Mouse (Mus musculus) kidney, postnatal 14 days (tissue): ENCODE measurements around the gene Tmem251.

Experiments
- DNase-seq: peaks from one replicate; pipeline ENCODE4 v3.0.0; 2022; ENCODE audit warnings: mixed read lengths

The Tmem251 gene

DNA sequence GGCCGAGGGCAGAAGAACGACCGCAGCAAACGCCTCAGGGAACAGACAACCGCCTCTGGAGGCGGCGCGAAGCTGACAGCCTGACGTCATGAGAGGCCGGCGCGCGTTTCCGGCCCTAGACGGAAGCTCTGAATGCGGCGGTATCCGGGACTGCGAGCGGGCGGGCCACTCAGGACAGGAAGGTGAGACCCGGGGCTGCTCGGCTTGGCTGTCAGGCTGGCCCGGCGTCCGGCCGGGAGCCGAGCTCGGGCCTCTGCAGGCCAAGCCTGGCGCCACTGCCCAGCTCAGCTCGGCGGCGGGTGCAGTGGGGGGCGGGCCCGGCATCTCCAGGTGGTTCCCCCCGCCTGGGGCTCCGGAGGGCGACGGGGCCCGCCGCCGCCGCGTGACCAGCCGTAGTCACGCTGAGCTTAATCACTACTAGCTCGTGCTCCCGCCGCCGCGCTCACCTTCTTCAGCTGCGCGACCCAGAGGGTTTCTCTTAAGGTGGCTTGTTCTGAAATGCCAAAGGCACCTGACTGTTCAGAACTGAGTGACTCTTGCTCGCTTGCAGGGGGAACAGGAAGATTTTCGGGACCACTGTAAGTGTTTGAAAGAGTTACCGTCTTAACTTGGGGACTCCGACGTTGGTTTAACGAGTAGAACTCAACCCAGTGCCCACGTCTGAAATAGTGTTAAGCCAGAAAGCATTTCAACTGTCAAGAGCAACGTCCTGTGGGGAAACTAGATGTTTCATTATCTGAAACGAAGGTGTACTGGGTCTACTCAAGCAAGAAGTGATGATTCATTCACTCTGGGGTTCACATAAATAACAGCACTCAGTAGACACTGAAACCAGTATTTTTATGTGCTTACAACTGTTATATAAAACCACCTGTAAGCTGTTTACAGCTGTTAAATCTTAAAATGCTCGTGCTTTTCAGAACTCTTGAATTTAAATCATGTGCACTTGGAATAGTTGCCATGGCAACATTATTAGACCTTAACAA is at the start of gene Tmem251, which contains the start of gene Moap1:
Gene Tmem251, plus strand, starts transcription at position 174 of the 986 bp plus-strand sequence.
Gene Moap1, minus strand, starts transcription at position 73 of the 986 bp plus-strand sequence.
- DNase-seq = peak; percentile 94

DNA sequence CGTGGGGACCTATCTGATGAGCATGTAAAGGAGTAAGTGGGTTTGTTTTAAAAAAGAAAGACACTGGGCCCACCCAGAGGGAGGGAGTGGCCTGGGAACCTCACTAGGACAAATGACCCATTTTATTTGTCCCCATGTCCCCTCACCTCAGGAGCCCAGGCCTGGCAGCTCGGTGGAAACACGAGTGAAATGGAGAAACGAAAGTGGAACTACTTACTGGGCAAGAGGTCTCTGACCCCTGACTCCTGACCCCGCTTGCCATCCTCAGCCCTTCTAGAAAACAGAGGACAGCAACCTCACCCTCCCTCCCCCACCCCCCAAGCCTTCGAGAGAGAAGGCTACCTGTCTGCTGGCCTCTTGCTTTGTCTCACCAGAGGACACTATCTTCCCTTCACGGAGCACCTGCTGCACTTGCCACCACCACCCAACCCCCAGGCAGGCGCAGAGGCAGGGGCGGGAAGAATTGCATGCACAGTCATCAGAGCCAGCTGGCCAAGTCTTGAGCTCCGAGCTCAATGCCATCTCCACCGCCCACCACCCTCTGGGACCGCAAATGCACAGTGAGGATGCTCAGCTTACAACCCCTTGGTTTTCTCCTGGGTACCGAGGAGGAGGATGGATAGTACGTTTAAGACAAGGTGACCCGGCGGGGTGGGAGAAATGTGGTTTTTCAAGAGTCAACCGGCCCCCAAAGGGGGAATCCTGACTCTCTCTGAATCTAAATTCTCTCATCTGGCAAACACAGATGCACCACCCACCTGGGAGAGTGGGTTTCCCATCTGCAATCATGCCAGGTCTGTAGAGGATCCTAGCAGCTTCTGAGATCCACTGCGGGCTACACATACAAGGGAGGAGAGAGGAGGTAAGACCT is 48.0 kb upstream of the Tmem251 start:
- DNase-seq = no peak

DNA sequence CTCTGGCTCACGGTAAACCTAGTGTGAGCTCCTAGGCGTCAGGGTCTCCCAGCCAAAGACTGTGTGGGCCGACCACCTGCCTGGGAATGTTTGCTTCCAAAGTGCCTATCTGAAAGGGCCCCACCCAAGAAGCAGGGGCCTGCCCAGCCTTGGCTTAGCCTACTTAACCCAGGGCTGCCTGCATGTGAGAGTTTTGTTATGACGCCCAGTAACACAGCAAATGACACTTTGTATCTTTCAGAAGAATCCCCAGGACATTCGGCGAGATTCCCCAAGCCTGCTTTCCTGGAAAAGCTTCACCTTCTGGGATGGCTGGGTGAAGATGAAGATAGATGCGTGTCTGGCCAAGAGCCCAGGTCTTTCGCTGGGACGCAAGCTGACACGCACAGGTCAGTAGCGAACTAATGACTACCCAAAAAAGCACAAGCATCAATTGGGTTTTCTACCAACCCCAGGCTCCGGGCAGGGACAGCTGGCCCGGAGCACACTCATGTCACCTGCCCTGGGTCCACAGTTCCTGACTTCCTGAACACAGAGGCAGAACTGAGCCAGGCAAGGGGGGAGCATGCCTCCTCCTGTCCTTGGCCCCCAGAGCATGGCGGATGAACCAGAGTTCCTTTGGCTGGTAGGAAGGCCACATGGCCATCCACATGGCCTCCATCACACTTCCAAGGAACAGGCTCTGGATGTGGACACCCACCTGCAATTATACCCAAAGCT is 46.8 kb upstream of the Tmem251 start:
- DNase-seq = no peak

DNA sequence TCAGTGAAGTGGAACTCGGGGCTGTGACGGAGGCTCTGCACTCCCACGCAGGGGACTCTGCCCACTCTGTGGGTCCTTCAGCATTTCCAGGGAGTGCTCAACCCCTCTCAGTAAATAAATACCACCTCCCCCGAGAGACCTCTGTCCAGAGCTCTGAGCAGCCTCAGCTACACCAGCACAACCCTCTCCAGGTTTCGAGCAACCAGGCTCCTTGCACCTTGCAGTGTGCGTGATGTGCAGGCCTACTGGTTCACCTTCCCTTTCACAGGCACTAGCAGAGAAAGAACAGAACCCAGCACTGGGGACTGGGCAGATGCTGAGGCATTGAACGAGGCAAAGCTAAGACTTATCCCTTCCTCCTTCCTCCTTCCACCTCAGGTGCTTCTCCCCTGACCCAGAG is 46.2 kb upstream of the Tmem251 start:
- DNase-seq = no peak

DNA sequence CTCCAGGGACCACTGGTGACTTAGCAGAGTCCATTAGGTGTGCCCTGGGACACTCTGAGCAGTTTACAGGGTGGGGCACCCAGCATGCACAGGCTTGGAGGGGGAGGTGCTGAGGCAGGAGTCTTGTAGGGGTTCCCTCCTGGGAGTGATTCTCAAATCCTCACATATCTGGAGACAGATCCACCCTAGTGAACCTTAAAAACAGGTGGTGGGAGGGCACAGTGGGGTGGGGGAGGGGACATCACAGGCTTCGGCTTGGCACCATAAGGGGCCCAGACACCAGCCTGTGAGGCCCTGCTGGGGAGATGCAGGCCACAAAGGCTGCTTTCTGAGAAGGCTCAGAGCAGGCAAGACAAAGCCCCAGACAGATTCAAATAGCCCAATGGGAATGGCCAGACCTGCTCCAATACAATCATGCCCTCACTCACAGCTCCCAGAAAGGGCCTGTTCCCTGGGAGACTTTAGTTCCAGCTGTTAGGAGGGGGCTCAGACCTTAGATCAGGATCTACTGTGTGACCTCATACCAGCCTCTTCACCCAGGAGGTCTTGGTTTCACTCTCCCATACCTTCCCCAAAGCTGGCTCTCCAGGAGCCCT is 45.4 kb upstream of the Tmem251 start:
- DNase-seq = no peak

DNA sequence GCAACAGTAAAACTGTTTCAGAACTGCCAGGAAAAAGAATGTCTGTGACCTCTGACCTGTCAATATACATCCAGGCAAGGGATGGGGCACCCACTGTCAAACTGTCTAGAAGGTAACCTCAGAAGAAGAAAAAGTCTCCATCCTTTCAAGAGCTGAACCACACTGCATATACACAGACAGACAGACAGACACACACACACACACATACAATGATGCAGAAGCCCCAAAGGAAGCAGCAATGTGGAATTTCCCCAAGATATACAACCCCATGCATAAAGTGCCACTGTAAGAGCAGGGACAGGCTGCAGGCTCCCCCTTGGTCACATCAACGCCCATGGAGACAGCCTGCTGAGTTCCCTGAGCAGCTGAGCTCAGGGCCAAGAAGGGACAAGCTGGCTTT is 44.4 kb upstream of the Tmem251 start:
- DNase-seq = no peak

DNA sequence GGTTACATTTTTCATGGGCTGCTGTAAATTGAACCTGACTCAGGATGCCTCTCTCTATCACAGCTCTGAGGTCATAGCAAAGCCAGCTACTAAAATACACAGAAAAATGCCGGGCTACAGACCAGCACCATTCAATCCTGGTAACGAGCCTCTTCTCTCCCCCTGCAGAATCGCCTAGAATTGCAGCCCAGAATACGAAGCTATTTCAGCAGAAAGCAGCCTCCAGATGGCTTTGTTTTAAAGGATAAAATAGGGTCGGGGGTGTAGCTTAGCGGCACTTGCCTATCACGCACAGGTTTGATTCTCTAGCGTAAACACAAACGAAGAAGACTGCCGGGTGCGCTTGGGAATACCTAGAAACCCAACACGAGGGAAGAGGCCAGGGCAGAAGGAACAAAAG is 43.1 kb upstream of the Tmem251 start:
- no peak for DNase-seq

DNA sequence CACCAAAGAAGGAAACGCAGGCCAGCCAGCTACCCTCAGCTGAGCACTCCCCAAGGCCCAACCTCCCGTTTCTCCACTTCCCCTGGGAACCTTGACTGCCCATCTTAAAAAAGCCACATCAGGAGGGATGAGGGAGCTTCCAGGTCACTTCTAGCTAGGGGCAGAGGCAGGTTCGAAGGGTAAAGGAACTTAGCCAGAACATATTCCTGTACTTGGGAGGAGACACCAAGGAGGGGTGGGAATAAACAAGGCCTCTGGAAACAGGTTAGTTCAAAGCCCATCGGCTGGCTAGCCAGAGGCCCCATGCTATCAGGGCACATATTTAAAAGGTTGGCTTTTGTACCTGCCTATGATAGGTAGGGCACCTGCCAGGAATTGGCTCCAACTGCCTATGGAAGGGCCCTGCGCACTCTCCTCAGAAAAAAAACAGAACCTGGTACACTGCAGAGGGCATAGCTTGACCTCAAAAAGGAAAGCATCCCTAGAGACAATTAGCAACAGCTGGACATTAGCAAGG is 41.8 kb upstream of the Tmem251 start:
- DNase-seq = no peak

DNA sequence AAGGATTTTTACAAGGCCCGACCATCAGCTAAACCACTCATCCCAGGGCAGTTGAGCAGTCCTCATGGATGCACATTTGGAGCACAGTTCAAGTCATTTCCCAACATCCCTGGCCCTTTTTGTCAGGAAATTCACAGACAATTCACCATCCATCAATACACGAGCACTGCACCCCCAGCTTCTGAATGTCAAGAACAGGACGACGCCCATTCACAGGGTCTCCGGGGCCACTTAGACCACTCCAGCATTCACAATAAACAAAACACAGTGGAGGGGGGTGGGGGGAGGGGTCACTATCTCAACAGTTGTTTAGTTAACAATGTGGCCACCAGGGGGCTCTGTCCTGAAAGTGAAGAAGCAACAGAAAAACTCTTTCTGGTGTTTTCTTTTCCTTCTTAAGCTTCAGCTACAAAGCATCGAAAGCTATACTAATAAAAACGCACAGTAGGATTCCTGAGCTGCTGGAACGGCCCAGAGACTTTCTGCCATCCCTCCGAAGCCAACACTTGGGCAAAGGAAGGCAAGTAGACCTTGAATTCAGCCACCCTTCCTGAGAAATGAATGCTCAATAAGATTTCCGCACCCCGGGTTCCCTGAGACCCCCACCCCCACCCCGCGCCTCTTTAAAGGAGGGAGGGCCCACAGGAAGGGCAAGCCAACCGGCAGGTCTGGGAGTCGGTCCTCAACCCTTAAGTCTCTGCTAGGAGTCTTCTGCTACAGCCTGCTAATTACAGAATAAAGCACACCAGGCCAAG is 41.0 kb upstream of the Tmem251 start:
- peak; percentile 86 for DNase-seq

DNA sequence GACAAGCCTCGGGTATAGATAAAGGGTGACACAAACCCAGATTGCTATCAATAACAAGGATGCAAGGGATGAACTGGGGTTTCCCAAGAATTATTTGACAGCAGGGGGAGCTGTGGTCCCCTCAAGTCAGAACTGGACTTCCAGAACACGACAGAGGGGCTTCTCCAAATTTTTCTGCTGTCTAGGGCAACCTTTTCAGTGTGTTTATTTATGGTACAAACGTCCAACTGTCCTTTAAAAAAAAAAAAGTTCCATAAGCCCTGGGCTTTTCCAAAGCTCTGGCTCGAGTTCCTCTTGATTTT is 40.5 kb upstream of the Tmem251 start:
- peak; percentile 41 for DNase-seq

DNA sequence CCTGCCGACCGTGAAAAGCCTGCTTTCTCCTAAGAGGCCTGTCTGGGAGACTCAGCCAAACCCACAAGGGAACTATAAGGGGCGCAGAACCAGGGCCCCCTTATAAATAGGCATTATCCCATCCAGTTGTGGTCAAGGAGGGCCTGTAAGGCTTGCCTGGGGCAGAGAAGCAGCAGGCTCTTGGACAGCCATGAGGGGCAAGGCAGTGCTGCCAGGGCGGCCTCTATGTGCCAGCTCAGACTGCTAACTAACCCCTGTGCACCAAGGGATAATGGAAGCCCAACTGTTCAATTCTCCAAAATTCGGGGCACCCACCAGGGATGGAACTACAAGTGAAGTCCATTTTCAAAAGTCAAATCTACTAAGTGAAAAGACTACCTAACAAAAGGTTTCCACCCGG is 40.1 kb upstream of the Tmem251 start:
- no peak for DNase-seq

DNA sequence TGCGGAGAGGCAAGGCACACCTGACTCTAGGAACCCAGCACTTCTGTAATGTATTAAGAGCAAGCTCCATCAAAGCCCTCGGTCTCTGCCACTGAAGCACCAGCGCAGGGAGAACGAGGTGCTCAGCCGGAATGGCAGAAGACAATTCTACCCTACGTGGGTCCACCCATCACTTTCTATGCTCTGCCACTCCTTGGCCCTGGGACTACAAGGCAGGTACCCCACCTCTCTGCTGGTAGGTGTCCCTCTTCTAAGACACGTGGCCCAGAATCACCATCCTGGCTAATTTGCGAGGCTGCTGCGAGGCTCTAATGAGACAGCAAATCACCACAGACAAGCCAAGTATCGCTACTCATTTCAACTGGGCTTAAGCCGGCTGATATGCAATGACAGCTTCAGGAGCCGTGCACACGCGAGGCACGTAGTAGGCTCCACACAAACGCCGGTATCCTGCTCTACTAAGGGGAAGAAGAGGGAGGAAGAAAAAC is 39.6 kb upstream of the Tmem251 start:
- DNase-seq = no peak

DNA sequence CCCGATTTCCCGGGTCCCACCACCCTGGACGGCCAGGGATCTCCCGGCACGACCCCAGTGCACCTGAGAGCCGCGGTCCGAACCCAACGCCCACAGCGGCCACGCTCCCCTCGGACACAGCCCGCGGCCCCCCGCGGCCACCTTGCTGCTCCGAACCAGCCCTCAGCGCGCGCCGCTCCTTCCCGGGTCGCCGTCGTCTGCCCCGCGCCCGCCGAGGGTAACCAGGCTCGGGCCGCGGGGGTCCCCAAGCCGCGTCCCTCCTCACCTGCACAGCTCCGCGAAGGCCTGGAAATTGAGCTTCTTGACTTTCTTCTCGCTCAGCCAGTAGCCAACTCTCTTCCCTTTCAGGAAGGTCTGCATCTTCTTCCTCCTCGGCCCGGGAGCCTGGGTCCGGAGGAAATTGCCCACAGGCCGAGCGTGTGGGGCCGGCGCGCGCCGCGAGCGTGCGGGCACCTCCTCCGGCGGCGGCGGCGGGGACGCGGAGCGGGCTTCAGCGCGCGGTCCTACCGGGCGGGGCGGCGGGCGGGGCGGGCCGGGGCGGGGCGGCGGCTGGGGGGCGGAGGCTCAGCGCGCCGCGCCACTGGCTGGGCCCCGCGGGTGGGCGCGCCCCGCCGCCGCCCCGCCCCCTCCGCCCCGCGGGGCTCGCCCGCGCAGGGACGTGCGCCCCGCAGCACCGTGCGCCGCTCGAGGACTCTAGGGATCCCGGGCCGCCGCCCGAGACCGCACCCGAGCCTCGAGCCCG is 38.9 kb upstream of the Tmem251 start, which contains the start of gene Itpk1:
Gene Itpk1, minus strand, starts transcription at position 474 of the 742 bp plus-strand sequence.
- DNase-seq = peak; percentile 79

DNA sequence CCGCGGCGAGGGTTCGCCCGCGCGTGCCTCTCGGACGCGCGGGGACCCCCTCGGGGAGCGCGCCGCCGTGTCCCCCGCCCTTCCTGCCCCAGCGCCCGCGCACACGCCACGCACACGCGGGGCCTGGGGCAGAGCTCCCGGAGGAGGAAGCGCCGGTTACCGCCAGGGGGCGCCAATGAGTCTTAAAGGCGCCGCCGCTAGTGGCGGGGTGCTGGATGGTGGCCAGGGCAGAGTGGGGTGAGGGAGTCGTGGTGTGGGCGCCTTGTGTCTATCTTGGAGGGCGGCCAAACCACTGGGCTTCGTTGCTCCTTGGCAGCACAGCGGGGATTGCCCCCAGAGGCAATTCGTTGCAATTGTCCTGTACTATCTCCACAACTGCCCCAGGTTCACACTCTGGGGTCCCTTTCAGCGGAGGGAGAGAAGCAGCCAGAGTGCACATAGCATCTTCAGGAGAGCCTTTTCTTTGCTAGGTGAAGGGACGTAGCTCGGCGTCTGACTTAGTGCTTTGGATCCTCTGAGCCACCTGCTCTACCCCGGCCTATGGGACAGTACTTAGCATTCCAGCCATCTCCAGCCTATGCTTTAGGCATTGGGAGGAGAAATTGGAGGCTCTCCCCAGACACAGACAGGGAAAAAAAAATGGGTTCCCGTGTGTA is 38.2 kb upstream of the Tmem251 start:
- peak; percentile 91 for DNase-seq

DNA sequence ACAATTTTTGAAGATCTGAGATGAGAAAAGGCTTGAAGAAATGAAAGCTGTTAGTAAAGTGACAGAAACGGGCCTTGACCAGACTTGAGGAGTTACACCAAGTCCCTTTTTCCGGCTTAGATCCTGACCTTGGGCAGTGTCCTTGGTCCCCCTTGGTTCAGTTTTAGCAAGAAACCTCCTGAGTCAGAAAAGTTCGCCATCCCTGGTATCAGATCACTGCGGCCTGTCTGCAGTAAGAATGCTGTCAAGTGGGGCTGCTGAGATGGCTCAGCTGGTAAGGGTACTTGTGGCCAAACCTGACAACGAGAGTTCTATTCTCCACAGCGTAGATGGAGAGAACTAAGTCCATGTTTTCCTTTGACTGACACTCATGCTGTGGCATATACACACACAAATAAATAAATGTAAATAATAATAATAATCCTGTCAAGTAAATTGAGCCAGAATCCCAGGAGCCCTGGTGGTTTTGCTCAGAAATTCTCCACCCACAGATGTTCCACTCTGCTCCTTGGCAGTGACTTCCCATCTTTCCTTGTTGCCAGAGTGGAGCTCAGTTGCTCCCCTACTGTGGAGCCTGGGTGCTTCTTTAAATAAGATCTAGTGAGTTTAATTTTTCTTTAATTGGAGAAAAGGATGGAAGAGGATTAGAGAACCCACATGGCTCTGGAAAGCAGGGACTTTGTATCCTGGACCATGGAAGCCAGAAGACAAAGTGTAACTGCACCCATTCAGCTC is 37.5 kb upstream of the Tmem251 start:
- no peak for DNase-seq

DNA sequence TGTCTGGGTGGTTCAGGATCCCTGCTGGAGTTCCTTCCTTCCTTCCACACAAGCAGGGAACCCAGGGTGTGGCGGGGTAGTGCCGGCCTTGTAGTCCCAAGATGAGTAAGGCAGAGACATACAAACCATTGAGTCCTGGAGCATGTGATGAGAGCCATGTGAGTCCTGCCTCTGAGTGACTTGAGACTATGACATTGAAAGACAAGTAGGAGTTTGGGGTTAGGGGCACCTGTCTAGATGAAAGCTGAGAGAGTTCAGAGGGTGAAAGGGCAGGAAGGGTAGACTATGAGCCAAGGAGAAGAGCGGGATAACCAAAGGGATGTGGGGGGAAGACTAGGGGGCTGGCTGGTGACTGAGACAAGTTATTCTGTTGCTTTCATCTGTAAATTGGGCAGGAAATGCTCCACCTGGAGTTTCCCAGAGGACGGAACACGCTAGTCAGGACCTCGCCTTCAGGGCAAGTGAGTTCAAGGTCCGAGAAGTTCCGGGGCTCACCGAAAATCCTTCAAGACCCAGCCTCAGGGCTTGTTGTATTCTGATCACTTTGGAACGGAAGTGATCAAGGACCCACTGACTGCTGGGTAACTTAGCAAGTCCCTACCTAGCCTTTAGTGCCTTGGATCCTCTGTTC is 36.6 kb upstream of the Tmem251 start:
- no peak for DNase-seq

DNA sequence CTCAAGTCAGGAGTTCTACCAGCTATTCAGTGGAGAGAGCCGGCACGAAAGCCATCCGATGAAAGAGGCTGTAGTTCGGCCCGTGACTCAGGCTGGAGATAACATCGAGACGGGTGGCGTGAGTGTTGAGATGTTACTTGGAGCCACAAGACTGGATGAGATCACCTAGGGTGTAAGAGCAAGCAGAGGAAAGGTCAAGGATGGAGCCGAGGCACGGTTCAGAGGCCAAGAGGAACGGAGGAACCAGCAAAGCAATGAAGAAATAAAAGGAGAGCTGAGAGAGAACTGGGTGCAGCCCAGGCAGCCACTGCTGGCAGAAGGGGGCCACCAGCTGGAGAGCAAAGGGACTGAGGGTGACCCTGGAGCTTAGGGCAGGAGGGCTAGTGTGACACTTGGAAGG is 35.3 kb upstream of the Tmem251 start:
- no peak for DNase-seq

DNA sequence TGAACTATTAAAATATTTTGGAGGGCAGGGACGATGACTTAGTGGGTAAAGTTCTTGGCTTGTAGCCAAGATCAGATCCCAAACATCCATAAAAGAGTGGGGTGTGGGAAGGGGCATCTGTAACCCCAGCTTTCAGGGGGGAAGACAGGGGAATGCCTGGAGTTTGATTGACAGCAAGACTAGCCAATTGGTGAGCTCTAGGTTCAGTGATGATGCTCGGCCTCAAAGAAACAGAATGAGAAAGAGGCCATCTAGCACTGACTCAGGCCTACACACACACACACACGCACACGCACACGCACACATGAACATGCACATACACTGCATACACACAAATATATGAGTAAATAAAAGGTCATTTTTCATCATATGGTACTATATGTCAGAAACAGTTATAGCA is 33.7 kb upstream of the Tmem251 start:
- no peak for DNase-seq

DNA sequence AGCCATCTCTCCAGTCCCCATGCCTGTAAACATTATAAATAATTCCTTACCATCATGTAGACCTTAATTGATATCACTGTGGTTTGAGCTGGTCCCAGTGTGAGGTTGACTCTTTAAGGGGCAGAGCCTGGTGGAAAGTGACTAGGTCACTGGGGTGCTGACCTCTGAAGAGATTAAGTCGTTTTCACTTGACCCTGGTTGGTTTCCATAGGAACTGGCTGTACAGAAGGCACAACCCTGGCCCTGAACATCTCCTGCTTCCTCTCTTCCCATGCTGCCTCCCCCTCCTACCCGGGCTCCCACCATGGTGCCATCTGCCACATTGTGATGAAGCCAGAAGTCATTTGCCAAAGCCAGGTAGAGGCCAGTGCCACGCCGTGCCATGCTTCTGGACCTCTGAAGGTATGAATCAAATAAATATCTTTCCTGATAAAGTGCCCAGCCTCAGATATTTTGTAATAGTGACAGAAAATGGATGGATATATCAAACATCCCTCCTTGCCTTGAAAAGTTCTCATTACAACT is 32.6 kb upstream of the Tmem251 start:
- DNase-seq = no peak
